Mouse (Mus musculus): Measurements from ENCODE around the gene Sfxn3. TPM values are rescaled to one million over a fixed set of nuclear protein-coding genes. Genes with fewer than 3 reads are reported as not detected.

The Sfxn3 gene
- 2.9 and 4.9 TPM in 2 replicates for polyA plus RNA-seq (2012)

- TF ChIP-seq GATA1 (IDR thresholded peaks at IDR 0.05; ENCODE audit: low read length): no peak
Measured at GRCm38 (mm10) chr19:45047417-45047934, at the start of gene Sfxn3. Sfxn3 (plus strand) TSS chr19:45047503.

DNA sequence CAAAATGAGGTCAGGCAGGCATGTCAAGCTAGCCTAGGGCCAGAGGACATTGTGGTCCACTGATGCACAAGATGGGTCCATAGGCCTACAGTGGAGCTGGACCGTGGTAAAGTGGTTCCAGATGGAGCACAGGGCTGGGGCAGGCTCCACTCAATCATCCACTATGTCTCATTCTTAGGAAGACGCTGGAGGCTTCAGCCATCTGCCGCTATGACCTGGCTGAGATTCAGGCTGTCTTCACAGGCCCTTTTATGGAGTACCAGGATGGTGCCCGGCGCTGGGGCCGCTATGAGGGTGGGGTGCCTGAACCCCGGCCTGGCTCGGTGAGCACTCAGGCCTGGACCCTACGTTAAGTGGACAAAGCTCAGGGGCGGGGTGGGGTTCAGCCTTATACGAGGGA is 49.5 kb upstream of the Sfxn3 start:
- TF ChIP-seq GATA1 (IDR thresholded peaks at IDR 0.05; ENCODE audit: low read length): no peak

DNA sequence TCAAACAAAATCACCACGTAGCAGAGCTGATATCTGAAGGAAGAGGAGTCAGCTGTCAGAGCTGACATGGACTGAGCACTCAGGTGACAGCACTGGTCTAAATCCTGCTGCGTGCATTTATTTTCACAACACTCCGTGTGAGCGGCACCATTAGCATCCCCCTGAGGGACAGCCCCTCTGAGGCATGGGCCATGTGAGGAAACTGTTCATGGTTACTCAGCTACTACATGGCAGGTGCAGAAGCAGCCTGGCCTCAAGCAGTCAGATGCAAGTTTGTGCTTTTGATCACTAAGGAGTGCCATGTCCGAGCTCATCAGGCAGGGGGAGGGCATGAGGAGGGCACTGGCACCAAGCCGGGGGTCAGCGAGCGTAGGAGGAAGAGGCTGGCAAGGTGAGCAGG is 47.7 kb upstream of the Sfxn3 start:
- no peak for TF ChIP-seq GATA1 (IDR thresholded peaks at IDR 0.05; ENCODE audit: low read length)

DNA sequence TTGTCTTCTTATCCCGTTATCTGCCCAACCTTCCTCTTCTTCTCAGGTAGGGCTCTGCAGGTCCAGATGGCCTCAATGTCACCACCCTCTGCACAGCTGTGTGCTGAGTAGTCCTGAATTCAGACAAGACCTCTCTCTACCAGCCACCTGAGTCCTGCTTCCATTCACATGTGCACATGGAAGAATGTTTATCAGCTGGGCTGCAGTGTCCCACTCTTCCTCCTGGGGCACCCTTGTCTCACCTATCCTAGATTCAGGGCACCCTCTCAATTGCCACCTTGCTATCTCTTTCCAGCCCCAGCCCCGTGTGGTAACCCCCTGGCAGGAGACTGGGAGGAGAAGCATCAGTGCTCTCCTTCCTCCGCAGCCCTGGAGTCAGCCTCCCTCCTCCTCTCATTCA is 45.0 kb upstream of the Sfxn3 start:
- TF ChIP-seq GATA1 (IDR thresholded peaks at IDR 0.05; ENCODE audit: low read length): no peak

- TF ChIP-seq GATA1 (IDR thresholded peaks at IDR 0.05; ENCODE audit: low read length): no peak
Measured at GRCm38 (mm10) chr19:45003740-45004516, 43.4 kb upstream of the Sfxn3 start.

GRCm38 (mm10) chr19:45005444-45005843 is 41.9 kb upstream of the Sfxn3 start, which contains the start of gene Twnk:
Twnk (plus strand) TSS chr19:45005663.
- no peak for TF ChIP-seq GATA1 (IDR thresholded peaks at IDR 0.05; ENCODE audit: low read length)

- TF ChIP-seq GATA1 (IDR thresholded peaks at IDR 0.05; ENCODE audit: low read length): no peak
Measured at GRCm38 (mm10) chr19:45005957-45006712, 41.2 kb upstream of the Sfxn3 start, which contains the start of gene Mrpl43. Mrpl43 (minus strand) TSS chr19:45006442.

DNA sequence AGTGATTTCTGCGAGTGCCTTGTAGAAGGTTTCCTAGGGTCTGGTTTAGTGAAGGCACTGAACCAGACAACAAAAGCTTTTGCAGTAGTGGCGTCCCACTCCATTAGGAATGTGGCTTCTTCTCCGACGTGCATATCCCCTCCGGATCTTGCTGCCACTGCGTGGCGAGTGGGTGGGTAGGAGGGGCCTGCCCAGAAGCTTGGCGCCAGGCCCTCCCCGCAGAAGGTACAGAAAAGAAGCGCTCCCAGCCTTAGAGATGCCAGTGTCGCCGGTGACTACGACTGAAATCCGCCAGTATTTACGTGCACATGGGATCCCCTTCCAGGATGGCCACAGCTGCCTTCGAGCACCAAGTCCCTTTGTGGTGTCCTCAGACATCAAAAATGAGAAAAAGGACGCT is 40.3 kb upstream of the Sfxn3 start:
- no peak for TF ChIP-seq GATA1 (IDR thresholded peaks at IDR 0.05; ENCODE audit: low read length)

- no peak for TF ChIP-seq GATA1 (IDR thresholded peaks at IDR 0.05; ENCODE audit: low read length)
Measured at GRCm38 (mm10) chr19:45007425-45008191, 39.7 kb upstream of the Sfxn3 start.

DNA sequence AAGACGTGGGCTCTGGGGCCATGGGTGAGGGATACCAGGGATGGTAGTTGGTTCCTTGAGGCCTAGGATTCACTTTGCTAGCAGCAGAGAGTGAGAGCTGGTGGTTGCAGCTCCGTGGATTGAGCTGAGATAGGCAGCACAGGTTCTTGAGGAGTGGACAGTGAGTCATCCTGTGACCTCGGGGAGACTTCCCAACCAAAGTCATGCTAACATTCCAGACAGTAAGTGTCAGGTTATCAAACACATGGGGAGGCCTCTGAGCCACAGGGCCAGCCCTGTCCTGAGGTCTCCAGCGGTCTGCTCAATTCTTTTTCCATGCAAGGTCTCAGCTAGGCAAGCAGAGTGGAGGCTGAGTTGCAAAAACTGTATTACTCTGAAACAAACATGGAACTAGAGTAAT is 36.7 kb upstream of the Sfxn3 start:
- no peak for TF ChIP-seq GATA1 (IDR thresholded peaks at IDR 0.05; ENCODE audit: low read length)

GRCm38 (mm10) chr19:45012219-45012618 is 35.1 kb upstream of the Sfxn3 start:
- TF ChIP-seq GATA1 (IDR thresholded peaks at IDR 0.05; ENCODE audit: low read length): no peak

DNA sequence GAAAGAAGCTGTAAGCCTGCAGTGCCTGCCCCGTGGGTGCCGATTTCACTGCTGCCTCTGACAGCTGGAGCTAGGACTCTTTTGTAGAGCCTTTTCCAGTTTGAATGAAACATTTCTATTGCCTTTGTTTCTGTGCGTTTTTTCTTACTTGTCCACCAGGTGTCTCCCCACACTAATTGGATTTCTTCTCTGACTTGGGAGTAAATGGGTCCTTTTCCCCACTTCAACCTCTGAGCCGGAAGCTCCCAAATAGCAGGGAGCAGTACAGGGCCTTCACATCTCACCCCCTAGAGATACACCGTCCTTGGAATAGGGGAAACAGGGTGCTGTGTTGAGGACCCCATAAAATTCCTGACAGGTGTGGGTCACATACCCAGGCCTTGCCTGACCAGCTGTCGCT is 34.7 kb upstream of the Sfxn3 start:
- TF ChIP-seq GATA1 (IDR thresholded peaks at IDR 0.05; ENCODE audit: low read length): no peak

- no peak for TF ChIP-seq GATA1 (IDR thresholded peaks at IDR 0.05; ENCODE audit: low read length)
Measured at GRCm38 (mm10) chr19:45013581-45014225, 33.6 kb upstream of the Sfxn3 start.

GRCm38 (mm10) chr19:45014335-45014971 is 32.9 kb upstream of the Sfxn3 start, which contains the start of gene Lzts2:
Lzts2 (plus strand) TSS chr19:45014414.
- TF ChIP-seq GATA1 (IDR thresholded peaks at IDR 0.05; ENCODE audit: low read length): no peak

Data from G1E-ER4 (cell line).